Mouse (Mus musculus) heart, adult 2 months (tissue): ENCODE results near the gene Washc4. TPM values are rescaled to one million over a fixed set of nuclear protein-coding genes. Genes with fewer than 3 reads are reported as not detected.

Experiments used
- DNase-seq, 2 experiments: peaks; one replicate each; pipeline ENCODE4 v3.0.0; 2021
- H3K27ac ChIP-seq: fragments of 200-600 bp; 2 replicates; pipeline ENCODE4 v1.8.1; 2022
- H3K27me3 ChIP-seq: fragments of 200-500 bp; 2 replicates; pipeline ENCODE4 v1.6.1; 2012; ENCODE audit warnings: mild to moderate bottlenecking, low read length, inconsistent platforms, mixed read lengths; ENCODE audit not compliant: control insufficient read depth, insufficient read depth
- H3K36me3 ChIP-seq: fragments of 200-500 bp; 2 replicates; pipeline ENCODE4 v1.6.1; 2012; ENCODE audit warnings: low read length, inconsistent platforms; ENCODE audit not compliant: control insufficient read depth, insufficient read depth
- H3K4me1 ChIP-seq: fragments of 200-500 bp; 2 replicates; pipeline ENCODE4 v1.6.1; 2011; ENCODE audit warnings: low read length; ENCODE audit not compliant: control insufficient read depth, insufficient read depth
- H3K4me3 ChIP-seq: fragments of 200-600 bp; 2 replicates; pipeline ENCODE4 v1.8.1; 2022
- H3K79me2 ChIP-seq: fragments of 200-500 bp; replicated peaks from 2 replicates; pipeline ENCODE4 v1.6.1; 2012; ENCODE audit warnings: mild to moderate bottlenecking, inconsistent platforms, low read length, moderate library complexity, mixed read lengths; ENCODE audit not compliant: control insufficient read depth, insufficient read depth
- H3K9ac ChIP-seq: fragments of 200-500 bp; 2 replicates; pipeline ENCODE4 v1.6.1; 2012; ENCODE audit warnings: low read depth, mild to moderate bottlenecking, control low read depth, inconsistent platforms, low read length, mixed read lengths
- CTCF ChIP-seq: fragments of 200-600 bp; IDR thresholded peaks from 2 replicates; pipeline ENCODE4 v1.8.1; 2022; ENCODE audit warnings: antibody characterized with exemption, mild to moderate bottlenecking, moderate library complexity
- EP300 ChIP-seq: fragments of 200-500 bp; IDR thresholded peaks from 2 replicates; pipeline ENCODE4 v1.6.1; 2011; ENCODE audit warnings: low read depth, low read length, control low read depth; ENCODE audit not compliant: insufficient read depth
- POLR2A ChIP-seq: fragments of 200-500 bp; IDR thresholded peaks from 2 replicates; pipeline ENCODE4 v1.6.1; 2011; ENCODE audit warnings: mild to moderate bottlenecking, low read depth, low read length, control low read depth; ENCODE audit not compliant: insufficient read depth
- whole genome bisulfite sequencing: fragments of 180-500 bp; shearing (Covaris S2); methylation state at CpG from one replicate; pipeline ENCODE4 v1.1.7; 2018; 5-methylcytosine and 5-hydroxymethylcytosine counted together
- intact Hi-C: fragments of 180-260 bp; cut with DNase I; formaldehyde crosslinking; loops from one replicate; pipeline ENCODE4 v1.15.1; 2025
- polyA plus RNA-seq: library from polyadenylated mRNA; depleted of rRNA; stranded (reverse); fragments of >200 nt; gene quantifications from 2 replicates; pipeline ENCODE4 v1.2.3, GENCODE M21; 2012
- total RNA-seq, 2 experiments: library from RNA; stranded (reverse); gene quantifications; 2 replicates each; pipeline ENCODE4 v1.2.3; 2021

Gene Washc4
- total and polyA plus RNA-seq, 3 experiments, result 1.8 to 13.8 (median 11.4) TPM

GRCm38 (mm10) chr10:83542241-83542640 is 1.3 kb upstream of the Washc4 start:
- Histone ChIP-seq H3K79me2 (peaks cover 3% of the 10 kb centered on the region), H3K27me3 (no peaks in the 10 kb centered on the region), H3K27ac (no peak overlapping the region), H3K4me1 (peaks cover 1% of the 10 kb centered on the region), H3K36me3 (peaks cover 8% of the 10 kb centered on the region; the same call in 1 of the 2 replicates), H3K4me3 (no peak overlapping the region), H3K9ac (no peak overlapping the region)
- intact Hi-C loops, result loop anchor here (5.0 to 10.0 kb wide), 2 partner anchors 57 to 180 kb away; partner anchors contain the start of gene D10Wsu102e
- no peak for DNase-seq
- WGBS, result 71% methylated on average over 7 of the region's 7 CpGs
- TF ChIP-seq CTCF, result no peak
- TF ChIP-seq POLR2A, result no peak
- TF ChIP-seq EP300, result no peak

- no peak for DNase-seq
- Histone ChIP-seq H3K79me2 (peaks cover 3% of the 10 kb centered on the region), H3K36me3 (peaks cover 8% of the 10 kb centered on the region; the same call in 1 of the 2 replicates), H3K4me3 (peak overlapping the region; percentile 79), H3K27ac (peak overlapping the region; percentile 93), H3K27me3 (no peaks in the 10 kb centered on the region), H3K9ac (peak overlapping the region; percentile 99), H3K4me1 (peaks cover 1% of the 10 kb centered on the region)
- TF ChIP-seq EP300 (no peak), CTCF (peak; percentile 31; the same call in 1 of the 2 replicates)
- intact Hi-C loops, result loop anchor here (2.0 to 10.0 kb wide), 3 partner anchors 59 to 182 kb away; partner anchors contain the start of genes Appl2 and D10Wsu102e
- under 1% methylated on average over 37 of the region's 41 CpGs for WGBS
Measured at GRCm38 (mm10) chr10:83544103-83544479, 539 bp downstream of the Washc4 start.

- intact Hi-C loops, result loop anchor here (2.0 to 10.0 kb wide), 2 partner anchors 61 to 103 kb away; partner anchors contain the start of gene Appl2
- H3K27me3 ChIP-seq, result no peaks in the 10 kb centered on the region
- peaks cover 3% of the 10 kb centered on the region for H3K79me2 ChIP-seq
- peaks cover 1% of the 10 kb centered on the region for H3K4me1 ChIP-seq
- no peak overlapping the region for H3K9ac ChIP-seq
- no peak for TF ChIP-seq POLR2A
- no peak for TF ChIP-seq EP300
- no peak for TF ChIP-seq CTCF
- DNase-seq, result no peak
- no peak overlapping the region for H3K27ac ChIP-seq
- 47% methylated on average over 3 of the region's 3 CpGs for WGBS
- H3K4me3 ChIP-seq, result no peak overlapping the region
- H3K36me3 ChIP-seq, result peaks cover 8% of the 10 kb centered on the region; the same call in 1 of the 2 replicates
Measured at GRCm38 (mm10) chr10:83545341-83545740, 1.8 kb downstream of the Washc4 start.

DNA sequence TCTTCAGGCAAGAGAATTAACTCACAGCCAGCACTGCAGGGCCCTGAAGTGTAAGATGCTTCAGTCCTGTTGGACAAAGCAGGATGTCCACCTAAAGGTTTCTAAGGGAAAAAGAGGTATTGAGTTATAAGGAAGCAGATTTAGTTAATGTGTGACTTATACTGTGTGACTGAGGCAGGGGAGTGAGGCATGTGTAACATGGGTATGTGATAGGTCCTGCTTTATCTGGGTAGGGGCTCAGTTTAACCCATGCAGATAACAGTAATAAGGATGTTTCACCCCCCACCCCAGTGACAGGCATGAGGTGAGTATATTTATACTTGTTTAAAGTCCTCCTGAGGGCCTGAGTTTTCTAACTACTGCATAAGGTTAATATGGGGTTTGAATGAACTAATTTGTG is 19.5 kb downstream of the Washc4 start:
- H3K9ac ChIP-seq, result no peak overlapping the region
- H3K79me2 ChIP-seq, result no peaks in the 10 kb centered on the region
- no peak overlapping the region for H3K4me3 ChIP-seq
- H3K36me3 ChIP-seq, result peaks cover 2% of the 10 kb centered on the region
- no peak overlapping the region for H3K27ac ChIP-seq
- no peak for DNase-seq
- TF ChIP-seq CTCF (no peak), EP300 (no peak)
- intact Hi-C loops, result no loop called here
- H3K4me1 ChIP-seq, result no peaks in the 10 kb centered on the region
- H3K27me3 ChIP-seq, result no peaks in the 10 kb centered on the region

- no peaks in the 10 kb centered on the region for H3K27me3 ChIP-seq
- no peak overlapping the region for H3K4me3 ChIP-seq
- H3K36me3 ChIP-seq, result no peaks in the 10 kb centered on the region; the same call in 1 of the 2 replicates
- intact Hi-C loops, result loop anchor here (5.0 kb wide), 2 partner anchors 37 to 212 kb away; no protein-coding TSS in a partner anchor
- H3K79me2 ChIP-seq, result no peaks in the 10 kb centered on the region
- WGBS, result 96% methylated on average over 7 of the region's 7 CpGs
- peak; percentile 51 for TF ChIP-seq CTCF
- no peak for TF ChIP-seq POLR2A
- TF ChIP-seq EP300, result no peak
- DNase-seq, result no peak
- no peak overlapping the region for H3K9ac ChIP-seq
- H3K4me1 ChIP-seq, result no peaks in the 10 kb centered on the region
- no peak overlapping the region for H3K27ac ChIP-seq
Measured at GRCm38 (mm10) chr10:83565449-83566441, 22.2 kb downstream of the Washc4 start.

- Histone ChIP-seq H3K36me3 (no peaks in the 10 kb centered on the region; the same call in 1 of the 2 replicates), H3K4me3 (no peak overlapping the region), H3K4me1 (no peaks in the 10 kb centered on the region), H3K79me2 (no peaks in the 10 kb centered on the region), H3K27me3 (no peaks in the 10 kb centered on the region), H3K9ac (no peak overlapping the region), H3K27ac (no peak overlapping the region)
- 92% methylated on average over 6 of the region's 6 CpGs for WGBS
- intact Hi-C loops, result no loop called here
- no peak for TF ChIP-seq POLR2A
- no peak for TF ChIP-seq CTCF
- no peak for TF ChIP-seq EP300
- DNase-seq, result no peak
Measured at GRCm38 (mm10) chr10:83590801-83591200, 47.2 kb downstream of the Washc4 start.
